Mouse (Mus musculus): Measurements from ENCODE around the gene Sidt1. TPM values are rescaled to one million over a fixed set of nuclear protein-coding genes. Genes with fewer than 3 reads are reported as not detected.

Sidt1 gene
- polyA plus RNA-seq (2016; fragmentation: Nextera tagmentation; extraction: Ambion mirVana): not detected in 2 replicates

- WGBS: 4% methylated on average over 15 of the region's 15 CpGs
- H3K9me3 ChIP-seq (replicated peaks): no peaks in the 10 kb centered on the region
- peaks cover 51% of the 10 kb centered on the region for H3K27me3 ChIP-seq (ENCODE audit: low read depth, poor library complexity, severe bottlenecking)
- peaks cover 19% of the 10 kb centered on the region for H3K4me1 ChIP-seq
- H3K4me3 ChIP-seq: peak within 1 kb of the TSS; percentile 74
- peak; percentile 39 for DNase-seq (ENCODE audit: low spot score)
- H3K27ac ChIP-seq: peak within 1 kb of the TSS; percentile 53
- no peaks in the 10 kb centered on the region for H3K36me3 ChIP-seq
These were observed at the start of gene Sidt1 for GRCm38 (mm10) chr16:44332861-44333284. Gene Sidt1 (minus strand): TSS chr16:44333196.

GRCm38 (mm10) chr16:44381578-44381977 is 48.6 kb upstream of the Sidt1 start:
- no peaks in the 10 kb centered on the region for H3K27me3 ChIP-seq (ENCODE audit: low read depth, poor library complexity, severe bottlenecking)
- no peaks in the 10 kb centered on the region for H3K9me3 ChIP-seq (replicated peaks)
- WGBS: 14% methylated on average over 5 of the region's 5 CpGs
- no peak overlapping the region for H3K4me3 ChIP-seq
- peaks cover 8% of the 10 kb centered on the region; the same call in 1 of the 2 replicates for H3K4me1 ChIP-seq
- peaks cover 42% of the 10 kb centered on the region for H3K36me3 ChIP-seq
- DNase-seq (ENCODE audit: low spot score): peak; percentile 41
- H3K27ac ChIP-seq: no peak overlapping the region

GRCm38 (mm10) chr16:44380006-44380405 is 47.0 kb upstream of the Sidt1 start:
- no peak overlapping the region for H3K4me3 ChIP-seq
- no peak overlapping the region for H3K27ac ChIP-seq
- no peaks in the 10 kb centered on the region for H3K9me3 ChIP-seq (replicated peaks)
- WGBS: 53% methylated on average over 4 of the region's 4 CpGs
- H3K27me3 ChIP-seq (ENCODE audit: low read depth, poor library complexity, severe bottlenecking): no peaks in the 10 kb centered on the region
- H3K36me3 ChIP-seq: peaks cover 36% of the 10 kb centered on the region
- H3K4me1 ChIP-seq: peaks cover 8% of the 10 kb centered on the region; the same call in 1 of the 2 replicates
- DNase-seq (ENCODE audit: low spot score): no peak

- Histone ChIP-seq H3K27ac (no peak overlapping the region), H3K4me1 (no peaks in the 10 kb centered on the region), H3K9me3 (replicated peaks) (no peaks in the 10 kb centered on the region), H3K27me3 (ENCODE audit: low read depth, poor library complexity, severe bottlenecking) (no peaks in the 10 kb centered on the region), H3K4me3 (no peak overlapping the region), H3K36me3 (peaks cover 59% of the 10 kb centered on the region)
- WGBS: 91% methylated on average over 4 of the region's 4 CpGs
- no peak for DNase-seq (ENCODE audit: low spot score)
These were observed 42.5 kb upstream of the Sidt1 start for GRCm38 (mm10) chr16:44375459-44375858.

GRCm38 (mm10) chr16:44365522-44365921 is 32.5 kb upstream of the Sidt1 start:
- H3K27ac ChIP-seq: no peak overlapping the region
- peaks cover 49% of the 10 kb centered on the region for H3K36me3 ChIP-seq
- H3K4me3 ChIP-seq: no peak overlapping the region
- DNase-seq (ENCODE audit: low spot score): no peak
- 94% methylated on average over 7 of the region's 7 CpGs for WGBS
- H3K27me3 ChIP-seq (ENCODE audit: low read depth, poor library complexity, severe bottlenecking): no peaks in the 10 kb centered on the region
- H3K9me3 ChIP-seq (replicated peaks): no peaks in the 10 kb centered on the region
- no peaks in the 10 kb centered on the region for H3K4me1 ChIP-seq

GRCm38 (mm10) chr16:44361921-44362890 is 29.2 kb upstream of the Sidt1 start:
- Histone ChIP-seq H3K9me3 (replicated peaks) (no peaks in the 10 kb centered on the region), H3K36me3 (peaks cover 52% of the 10 kb centered on the region), H3K27me3 (ENCODE audit: low read depth, poor library complexity, severe bottlenecking) (no peaks in the 10 kb centered on the region), H3K4me1 (no peaks in the 10 kb centered on the region), H3K4me3 (no peak overlapping the region), H3K27ac (no peak overlapping the region)
- no peak for DNase-seq (ENCODE audit: low spot score)
- WGBS: 88% methylated on average over 10 of the region's 10 CpGs

GRCm38 (mm10) chr16:44357571-44358268 is 24.7 kb upstream of the Sidt1 start:
- 77% methylated on average over 4 of the region's 4 CpGs for WGBS
- Histone ChIP-seq H3K4me1 (no peaks in the 10 kb centered on the region), H3K9me3 (replicated peaks) (no peaks in the 10 kb centered on the region), H3K36me3 (peaks cover 34% of the 10 kb centered on the region), H3K27ac (no peak overlapping the region), H3K27me3 (ENCODE audit: low read depth, poor library complexity, severe bottlenecking) (no peaks in the 10 kb centered on the region), H3K4me3 (no peak overlapping the region)
- no peak for DNase-seq (ENCODE audit: low spot score)

- Histone ChIP-seq H3K27me3 (ENCODE audit: low read depth, poor library complexity, severe bottlenecking) (no peaks in the 10 kb centered on the region), H3K4me1 (no peaks in the 10 kb centered on the region), H3K9me3 (replicated peaks) (no peaks in the 10 kb centered on the region), H3K36me3 (peaks cover 23% of the 10 kb centered on the region), H3K27ac (no peak overlapping the region), H3K4me3 (no peak overlapping the region)
- 83% methylated on average over 7 of the region's 7 CpGs for WGBS
- DNase-seq (ENCODE audit: low spot score): no peak
These were observed 23.3 kb upstream of the Sidt1 start for GRCm38 (mm10) chr16:44356291-44356690.

- H3K9me3 ChIP-seq (replicated peaks): no peaks in the 10 kb centered on the region
- H3K36me3 ChIP-seq: no peaks in the 10 kb centered on the region
- H3K4me1 ChIP-seq: peaks cover 27% of the 10 kb centered on the region
- no peaks in the 10 kb centered on the region for H3K27me3 ChIP-seq (ENCODE audit: low read depth, poor library complexity, severe bottlenecking)
- 81% methylated on average over 4 of the region's 4 CpGs for WGBS
- no peak for DNase-seq (ENCODE audit: low spot score)
- no peak overlapping the region for H3K27ac ChIP-seq
- H3K4me3 ChIP-seq: no peak overlapping the region
These were observed 16.9 kb upstream of the Sidt1 start for GRCm38 (mm10) chr16:44349801-44350397.

- Histone ChIP-seq H3K27ac (peak within 1 kb of the TSS; percentile 96), H3K27me3 (ENCODE audit: low read depth, poor library complexity, severe bottlenecking) (no peaks in the 10 kb centered on the region), H3K9me3 (replicated peaks) (no peaks in the 10 kb centered on the region), H3K36me3 (no peaks in the 10 kb centered on the region), H3K4me3 (peak within 1 kb of the TSS; percentile 92), H3K4me1 (peaks cover 27% of the 10 kb centered on the region)
- DNase-seq (ENCODE audit: low spot score): peak; percentile 96
- WGBS: under 1% methylated on average over 67 of the region's 67 CpGs
These were observed 14.3 kb upstream of the Sidt1 start, which contains the start of gene Spice1 for GRCm38 (mm10) chr16:44347071-44347901. Gene Spice1 (plus strand): TSS chr16:44347121.

GRCm38 (mm10) chr16:44337541-44337940 is 4.5 kb upstream of the Sidt1 start:
- H3K36me3 ChIP-seq: no peaks in the 10 kb centered on the region
- H3K27ac ChIP-seq: no peak overlapping the region
- no peak overlapping the region for H3K4me3 ChIP-seq
- H3K9me3 ChIP-seq (replicated peaks): no peaks in the 10 kb centered on the region
- H3K27me3 ChIP-seq (ENCODE audit: low read depth, poor library complexity, severe bottlenecking): peaks cover 28% of the 10 kb centered on the region
- H3K4me1 ChIP-seq: peaks cover 6% of the 10 kb centered on the region
- DNase-seq (ENCODE audit: low spot score): no peak
